Mouse (Mus musculus) ovary, adult 2 months (tissue): ENCODE results near the gene Pde2a. TPM values are rescaled to one million over a fixed set of nuclear protein-coding genes. Genes with fewer than 3 reads are reported as not detected.

Experiments
- polyA plus RNA-seq: library from polyadenylated mRNA; depleted of rRNA; stranded (reverse); fragments of >200 nt; gene quantifications from 2 replicates; pipeline ENCODE4 v1.2.3, GENCODE M21; 2012; rRNA removed

The Pde2a gene
- polyA plus RNA-seq: 16.7 and 17.2 TPM in 2 replicates

GRCm38 (mm10) chr7:101421529-101421928, at the start of gene Pde2a:
TSS of gene Pde2a (plus strand) at chr7:101421691.

GRCm38 (mm10) chr7:101410267-101410936, 11.1 kb upstream of the Pde2a start, which contains the start of gene Gm45837:
TSS of gene Gm45837 (plus strand) at chr7:101410886.

Other genes starting within 250 kb of the Pde2a start
- 44.4 and 44.9 TPM in 2 replicates for gene Atg16l2, start 119.4 kb upstream of the Pde2a start, polyA plus RNA-seq
- gene Stard10, start 104.6 kb upstream of the Pde2a start, polyA plus RNA-seq: 50.9 and 57.7 TPM in 2 replicates
- 138 and 141 TPM in 2 replicates for gene Arap1, start 73.6 kb upstream of the Pde2a start, polyA plus RNA-seq
- gene Gm45837, start 10.8 kb upstream of the Pde2a start, polyA plus RNA-seq: 0.70 and 0.93 TPM in 2 replicates
- 0.18 and 0.25 TPM in 2 replicates for gene Art2b, start 163.9 kb downstream of the Pde2a start, polyA plus RNA-seq
- gene Clpb, start 241.9 kb downstream of the Pde2a start, polyA plus RNA-seq: 37.2 and 37.3 TPM in 2 replicates